Mouse (Mus musculus): ENCODE data around the gene Phactr1. TPM values are rescaled to one million over a fixed set of nuclear protein-coding genes. Genes with fewer than 3 reads are reported as not detected.

Gene Phactr1
- polyA plus RNA-seq, 1 experiment from 2014 or later, result 14.5 TPM

- H3K9me3 ChIP-seq (ENCODE audit: control insufficient read depth, low read length), result no peaks in the 10 kb centered on the region
- H3K4me2 ChIP-seq (ENCODE audit: low read depth, low read length), result no peak overlapping the region
- 73% methylated on average over 9 of the region's 9 CpGs for WGBS
- peaks cover 7% of the 10 kb centered on the region; the same call in 1 of the 2 replicates for H3K4me1 ChIP-seq (ENCODE audit: control insufficient read depth, insufficient read depth, low read length)
- no peak overlapping the region for H3K4me3 ChIP-seq (ENCODE audit: low read depth, low read length)
- H3K27ac ChIP-seq (replicated peaks; ENCODE audit: low read depth, low read length), result no peak overlapping the region
- H3K36me3 ChIP-seq (ENCODE audit: control insufficient read depth, insufficient read depth, low read length), result no peaks in the 10 kb centered on the region
- no peaks in the 10 kb centered on the region for H3K27me3 ChIP-seq (replicated peaks; ENCODE audit: control insufficient read depth, insufficient read depth, low read length)
- H3K9ac ChIP-seq (ENCODE audit: low read depth, low read length), result no peak overlapping the region
- ATAC-seq (ENCODE audit: low read depth) (peak; percentile 56; the same call in 1 of the 2 replicates), DNase-seq (ENCODE audit: low spot score) (no peak)
These were observed 452.4 kb downstream of the Phactr1 start for GRCm38 (mm10) chr13:43132859-43133258.

GRCm38 (mm10) chr13:43133400-43133799 lies 453.0 kb downstream of the Phactr1 start:
- Histone ChIP-seq H3K4me1 (ENCODE audit: control insufficient read depth, insufficient read depth, low read length) (peaks cover 7% of the 10 kb centered on the region; the same call in 1 of the 2 replicates), H3K9ac (ENCODE audit: low read depth, low read length) (no peak overlapping the region), H3K9me3 (ENCODE audit: control insufficient read depth, low read length) (no peaks in the 10 kb centered on the region), H3K27ac (replicated peaks; ENCODE audit: low read depth, low read length) (no peak overlapping the region), H3K27me3 (replicated peaks; ENCODE audit: control insufficient read depth, insufficient read depth, low read length) (no peaks in the 10 kb centered on the region), H3K4me3 (ENCODE audit: low read depth, low read length) (no peak overlapping the region), H3K36me3 (ENCODE audit: control insufficient read depth, insufficient read depth, low read length) (no peaks in the 10 kb centered on the region), H3K4me2 (ENCODE audit: low read depth, low read length) (no peak overlapping the region)
- ATAC-seq (ENCODE audit: low read depth), result no peak
- 76% methylated on average over 7 of the region's 7 CpGs for WGBS
- DNase-seq (ENCODE audit: low spot score), result no peak

GRCm38 (mm10) chr13:43134468-43134867 lies 454.0 kb downstream of the Phactr1 start:
- Histone ChIP-seq H3K9ac (ENCODE audit: low read depth, low read length) (no peak overlapping the region), H3K4me1 (ENCODE audit: control insufficient read depth, insufficient read depth, low read length) (peaks cover 7% of the 10 kb centered on the region; the same call in 1 of the 2 replicates), H3K27me3 (replicated peaks; ENCODE audit: control insufficient read depth, insufficient read depth, low read length) (no peaks in the 10 kb centered on the region), H3K27ac (replicated peaks; ENCODE audit: low read depth, low read length) (no peak overlapping the region), H3K9me3 (ENCODE audit: control insufficient read depth, low read length) (no peaks in the 10 kb centered on the region), H3K36me3 (ENCODE audit: control insufficient read depth, insufficient read depth, low read length) (no peaks in the 10 kb centered on the region), H3K4me3 (ENCODE audit: low read depth, low read length) (no peak overlapping the region), H3K4me2 (ENCODE audit: low read depth, low read length) (no peak overlapping the region)
- 56% methylated on average over 4 of the region's 4 CpGs for WGBS
- ATAC-seq (ENCODE audit: low read depth) (no peak), DNase-seq (ENCODE audit: low spot score) (peak; percentile 56)

- WGBS, result 65% methylated on average over 7 of the region's 7 CpGs
- Histone ChIP-seq H3K4me3 (ENCODE audit: low read depth, low read length) (no peak overlapping the region), H3K9ac (ENCODE audit: low read depth, low read length) (no peak overlapping the region)
These were observed 464.4 kb downstream of the Phactr1 start for GRCm38 (mm10) chr13:43144720-43145418.

GRCm38 (mm10) chr13:43146515-43147258 lies 466.3 kb downstream of the Phactr1 start:
- H3K27me3 ChIP-seq (replicated peaks; ENCODE audit: control insufficient read depth, insufficient read depth, low read length), result no peaks in the 10 kb centered on the region
- 52% methylated on average over 8 of the region's 8 CpGs for WGBS
- DNase-seq (ENCODE audit: low spot score) (no peak), ATAC-seq (ENCODE audit: low read depth) (no peak)
- no peaks in the 10 kb centered on the region for H3K9me3 ChIP-seq (ENCODE audit: control insufficient read depth, low read length)
- H3K9ac ChIP-seq (ENCODE audit: low read depth, low read length), result no peak overlapping the region
- no peak overlapping the region for H3K4me3 ChIP-seq (ENCODE audit: low read depth, low read length)
- no peaks in the 10 kb centered on the region for H3K4me1 ChIP-seq (ENCODE audit: control insufficient read depth, insufficient read depth, low read length)
- H3K27ac ChIP-seq (replicated peaks; ENCODE audit: low read depth, low read length), result no peak overlapping the region
- no peak overlapping the region for H3K4me2 ChIP-seq (ENCODE audit: low read depth, low read length)
- H3K36me3 ChIP-seq (ENCODE audit: control insufficient read depth, insufficient read depth, low read length), result peaks cover 10% of the 10 kb centered on the region

More at GRCm38 (mm10) chr13:43144720-43145418, 464.4 kb downstream of the Phactr1 start:
- no peaks in the 10 kb centered on the region for H3K4me1 ChIP-seq (ENCODE audit: control insufficient read depth, insufficient read depth, low read length)
- no peaks in the 10 kb centered on the region for H3K36me3 ChIP-seq (ENCODE audit: control insufficient read depth, insufficient read depth, low read length)
- no peaks in the 10 kb centered on the region for H3K9me3 ChIP-seq (ENCODE audit: control insufficient read depth, low read length)
- no peak overlapping the region for H3K4me2 ChIP-seq (ENCODE audit: low read depth, low read length)
- no peak for ATAC-seq (ENCODE audit: low read depth)
- no peaks in the 10 kb centered on the region for H3K27me3 ChIP-seq (replicated peaks; ENCODE audit: control insufficient read depth, insufficient read depth, low read length)
- H3K27ac ChIP-seq (replicated peaks; ENCODE audit: low read depth, low read length), result no peak overlapping the region
- no peak for DNase-seq (ENCODE audit: low spot score)

- ATAC-seq (ENCODE audit: low read depth), result no peak
These were observed 468.3 kb downstream of the Phactr1 start for GRCm38 (mm10) chr13:43148692-43149091.

GRCm38 (mm10) chr13:43149661-43150060 lies 469.2 kb downstream of the Phactr1 start:
- Histone ChIP-seq H3K4me1 (ENCODE audit: control insufficient read depth, insufficient read depth, low read length) (no peaks in the 10 kb centered on the region), H3K27ac (replicated peaks; ENCODE audit: low read depth, low read length) (no peak overlapping the region), H3K36me3 (ENCODE audit: control insufficient read depth, insufficient read depth, low read length) (peaks cover 35% of the 10 kb centered on the region), H3K9ac (ENCODE audit: low read depth, low read length) (no peak overlapping the region), H3K9me3 (ENCODE audit: control insufficient read depth, low read length) (no peaks in the 10 kb centered on the region), H3K27me3 (replicated peaks; ENCODE audit: control insufficient read depth, insufficient read depth, low read length) (no peaks in the 10 kb centered on the region), H3K4me3 (ENCODE audit: low read depth, low read length) (no peak overlapping the region), H3K4me2 (ENCODE audit: low read depth, low read length) (no peak overlapping the region)
- DNase-seq (ENCODE audit: low spot score), result no peak
- ATAC-seq (ENCODE audit: low read depth), result no peak
- WGBS, result 49% methylated on average over 3 of the region's 3 CpGs

More at GRCm38 (mm10) chr13:43148692-43149091, 468.3 kb downstream of the Phactr1 start:
- H3K27ac ChIP-seq (replicated peaks; ENCODE audit: low read depth, low read length), result no peak overlapping the region
- H3K4me1 ChIP-seq (ENCODE audit: control insufficient read depth, insufficient read depth, low read length), result no peaks in the 10 kb centered on the region
- DNase-seq (ENCODE audit: low spot score), result no peak
- WGBS, result 53% methylated on average over 4 of the region's 4 CpGs
- H3K36me3 ChIP-seq (ENCODE audit: control insufficient read depth, insufficient read depth, low read length), result peaks cover 26% of the 10 kb centered on the region
- H3K9ac ChIP-seq (ENCODE audit: low read depth, low read length), result no peak overlapping the region
- H3K9me3 ChIP-seq (ENCODE audit: control insufficient read depth, low read length), result no peaks in the 10 kb centered on the region
- no peak overlapping the region for H3K4me2 ChIP-seq (ENCODE audit: low read depth, low read length)
- H3K4me3 ChIP-seq (ENCODE audit: low read depth, low read length), result no peak overlapping the region
- no peaks in the 10 kb centered on the region for H3K27me3 ChIP-seq (replicated peaks; ENCODE audit: control insufficient read depth, insufficient read depth, low read length)

- H3K9ac ChIP-seq (ENCODE audit: low read depth, low read length), result no peak overlapping the region
- DNase-seq (ENCODE audit: low spot score), result no peak
- no peak for ATAC-seq (ENCODE audit: low read depth)
- no peak overlapping the region for H3K4me2 ChIP-seq (ENCODE audit: low read depth, low read length)
- H3K27me3 ChIP-seq (replicated peaks; ENCODE audit: control insufficient read depth, insufficient read depth, low read length), result no peaks in the 10 kb centered on the region
- H3K36me3 ChIP-seq (ENCODE audit: control insufficient read depth, insufficient read depth, low read length), result peaks cover 40% of the 10 kb centered on the region
- H3K4me1 ChIP-seq (ENCODE audit: control insufficient read depth, insufficient read depth, low read length), result no peaks in the 10 kb centered on the region
- no peaks in the 10 kb centered on the region for H3K9me3 ChIP-seq (ENCODE audit: control insufficient read depth, low read length)
- H3K27ac ChIP-seq (replicated peaks; ENCODE audit: low read depth, low read length), result no peak overlapping the region
- WGBS, result 89% methylated on average over 14 of the region's 14 CpGs
- H3K4me3 ChIP-seq (ENCODE audit: low read depth, low read length), result no peak overlapping the region
These were observed 471.6 kb downstream of the Phactr1 start for GRCm38 (mm10) chr13:43152005-43152520.
